Mouse (Mus musculus): ENCODE data around the gene Olfm1.

Olfm1 gene

DNA sequence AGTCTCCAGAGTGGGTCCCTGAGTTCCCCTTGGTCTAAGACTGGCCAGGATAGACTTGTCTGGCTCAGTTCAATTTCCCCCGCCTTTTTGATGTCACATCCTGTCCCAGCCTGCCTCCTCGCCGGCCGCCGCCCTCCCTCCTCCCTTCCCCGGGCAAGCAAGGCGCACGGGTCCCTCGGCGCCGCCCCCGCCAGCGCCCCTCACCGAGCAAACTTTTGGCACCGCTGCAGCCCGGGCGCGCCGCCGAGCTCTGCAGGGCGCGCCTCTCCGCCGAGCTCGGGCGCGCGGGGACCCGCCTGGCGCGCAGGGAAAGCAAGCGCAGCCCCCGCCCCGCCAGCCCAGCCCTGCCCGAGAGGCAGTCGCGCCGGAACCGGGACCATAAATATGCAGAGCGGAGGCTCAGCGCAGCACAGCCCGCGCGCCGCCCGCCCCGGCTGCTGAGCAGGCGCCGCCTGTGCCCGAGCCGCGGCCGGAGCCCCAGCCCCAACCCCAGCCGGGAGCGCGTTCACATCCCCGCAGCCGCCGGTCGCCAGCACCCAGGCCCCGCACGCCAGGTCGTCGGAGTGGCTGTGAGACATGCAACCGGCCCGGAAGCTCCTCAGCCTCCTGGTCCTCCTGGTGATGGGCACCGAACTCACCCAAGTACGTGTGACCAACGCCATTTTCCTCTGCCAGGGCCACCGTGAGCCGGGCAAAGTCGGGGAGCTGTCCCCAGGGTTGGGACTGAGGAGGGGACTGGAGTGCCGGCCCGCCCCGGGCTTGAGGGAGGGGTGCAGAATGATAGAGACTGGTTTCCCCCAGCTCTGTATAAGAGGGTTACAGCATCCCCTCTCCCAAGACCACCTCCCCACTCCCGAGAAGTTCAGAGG, at the start of gene Olfm1:
Olfm1 (plus strand) TSS at position 172 of the 869 bp plus-strand sequence.
- Histone ChIP-seq H3K36me3 (ENCODE audit: control insufficient read depth, insufficient read depth, low read length, poor library complexity, severe bottlenecking) (no peaks in the 10 kb centered on the region), H3K27me3 (ENCODE audit: control insufficient read depth, insufficient read depth, low read length, poor library complexity, severe bottlenecking) (no peaks in the 10 kb centered on the region)
- DNase-seq (ENCODE audit: low read depth, low spot score), result no peak

DNA sequence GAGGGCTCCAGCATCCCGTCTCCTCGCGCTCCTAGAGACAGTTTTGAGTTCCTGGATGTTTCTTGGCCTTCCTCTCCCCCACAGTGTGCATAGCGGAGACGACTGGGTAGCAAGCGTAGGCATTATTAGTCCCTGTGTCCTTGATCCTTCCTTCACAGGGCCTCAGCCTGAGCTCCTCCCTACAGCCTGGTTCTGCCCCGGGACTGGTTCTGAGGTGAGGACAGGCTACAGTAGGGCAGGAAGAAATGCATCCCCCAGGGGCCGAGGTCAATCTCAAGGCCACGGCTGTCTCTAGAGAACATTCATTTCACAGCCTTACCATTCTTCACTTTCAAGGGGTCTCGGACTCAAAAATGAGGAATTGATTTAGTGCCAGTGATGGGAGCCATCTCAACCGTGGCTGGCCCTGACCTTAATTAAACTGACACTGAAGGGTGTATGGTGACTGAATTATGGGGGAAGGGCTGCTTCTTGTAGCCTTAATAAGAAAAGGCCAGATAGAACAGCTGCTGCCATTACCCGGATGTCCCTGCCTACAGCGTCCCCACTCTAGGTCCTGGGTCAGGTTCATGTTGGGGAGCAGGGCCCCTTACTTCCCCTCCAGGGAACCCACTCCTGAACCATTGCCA, 49.3 kb upstream of the Olfm1 start:
- DNase-seq (ENCODE audit: low read depth, low spot score), result no peak
- H3K36me3 ChIP-seq (ENCODE audit: control insufficient read depth, insufficient read depth, low read length, poor library complexity, severe bottlenecking), result no peaks in the 10 kb centered on the region
- H3K27me3 ChIP-seq (ENCODE audit: control insufficient read depth, insufficient read depth, low read length, poor library complexity, severe bottlenecking), result no peaks in the 10 kb centered on the region

DNA sequence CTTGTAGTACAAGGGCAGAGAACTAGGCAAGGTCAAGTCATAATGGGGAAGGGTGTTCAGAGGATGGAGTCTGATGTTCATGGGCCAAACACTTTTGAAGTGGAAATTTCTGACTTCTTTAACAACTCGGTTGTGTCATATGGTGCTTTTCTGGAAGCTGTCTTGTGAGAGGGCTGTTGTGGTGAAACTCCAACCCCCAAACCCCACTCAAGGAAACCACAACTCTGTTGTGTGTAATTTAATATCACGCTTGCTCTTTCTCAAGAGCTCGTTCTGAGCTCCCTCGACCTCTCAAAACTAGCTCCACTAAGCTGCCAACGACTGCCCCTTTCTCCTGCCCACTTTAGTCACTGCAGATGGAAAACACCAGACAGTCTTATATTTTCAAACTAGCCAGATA, 47.1 kb upstream of the Olfm1 start:
- Histone ChIP-seq H3K27me3 (ENCODE audit: control insufficient read depth, insufficient read depth, low read length, poor library complexity, severe bottlenecking) (no peaks in the 10 kb centered on the region), H3K36me3 (ENCODE audit: control insufficient read depth, insufficient read depth, low read length, poor library complexity, severe bottlenecking) (no peaks in the 10 kb centered on the region)
- no peak for DNase-seq (ENCODE audit: low read depth, low spot score)

DNA sequence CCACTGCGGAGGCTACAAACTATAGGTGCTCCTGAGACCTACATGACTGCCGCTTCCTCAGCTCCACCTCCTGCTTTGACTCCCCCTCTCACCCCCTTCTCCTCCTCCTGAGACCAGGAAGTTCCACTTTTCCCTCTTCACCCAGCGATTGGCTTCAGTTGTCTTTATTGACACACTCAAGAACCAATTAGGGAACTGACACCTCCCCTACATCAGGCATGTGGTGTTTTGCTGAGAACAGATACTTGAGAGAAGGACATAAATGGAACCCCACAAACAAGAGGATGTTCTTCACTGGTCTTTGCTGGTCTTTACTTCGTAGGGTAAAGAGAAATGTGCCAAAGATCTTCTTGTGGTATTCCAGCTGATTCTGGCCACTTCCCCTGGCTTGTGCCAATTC, 46.6 kb upstream of the Olfm1 start:
- no peak for DNase-seq (ENCODE audit: low read depth, low spot score)
- H3K27me3 ChIP-seq (ENCODE audit: control insufficient read depth, insufficient read depth, low read length, poor library complexity, severe bottlenecking), result no peaks in the 10 kb centered on the region
- H3K36me3 ChIP-seq (ENCODE audit: control insufficient read depth, insufficient read depth, low read length, poor library complexity, severe bottlenecking), result no peaks in the 10 kb centered on the region

DNA sequence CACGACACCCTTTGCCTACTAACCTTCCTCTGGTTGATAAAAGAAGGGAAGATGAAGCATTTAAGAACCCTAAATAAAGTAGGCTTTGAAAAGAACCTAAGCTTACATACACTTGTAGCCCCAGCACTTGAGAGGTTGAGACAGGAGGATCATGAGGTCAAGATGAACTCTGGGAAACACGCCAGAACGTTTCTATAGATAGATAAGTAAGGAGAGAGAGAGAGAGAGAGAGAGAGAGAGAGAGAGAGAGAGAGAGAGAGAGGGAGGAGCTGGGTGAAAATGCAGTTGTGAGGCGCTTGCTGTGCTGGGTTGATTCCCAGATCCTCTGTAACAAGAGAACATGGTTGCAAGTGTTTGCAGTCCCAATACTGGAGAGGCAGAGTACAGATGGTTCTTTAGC, 46.1 kb upstream of the Olfm1 start:
- H3K36me3 ChIP-seq (ENCODE audit: control insufficient read depth, insufficient read depth, low read length, poor library complexity, severe bottlenecking), result no peaks in the 10 kb centered on the region
- DNase-seq (ENCODE audit: low read depth, low spot score), result no peak
- no peaks in the 10 kb centered on the region for H3K27me3 ChIP-seq (ENCODE audit: control insufficient read depth, insufficient read depth, low read length, poor library complexity, severe bottlenecking)

DNA sequence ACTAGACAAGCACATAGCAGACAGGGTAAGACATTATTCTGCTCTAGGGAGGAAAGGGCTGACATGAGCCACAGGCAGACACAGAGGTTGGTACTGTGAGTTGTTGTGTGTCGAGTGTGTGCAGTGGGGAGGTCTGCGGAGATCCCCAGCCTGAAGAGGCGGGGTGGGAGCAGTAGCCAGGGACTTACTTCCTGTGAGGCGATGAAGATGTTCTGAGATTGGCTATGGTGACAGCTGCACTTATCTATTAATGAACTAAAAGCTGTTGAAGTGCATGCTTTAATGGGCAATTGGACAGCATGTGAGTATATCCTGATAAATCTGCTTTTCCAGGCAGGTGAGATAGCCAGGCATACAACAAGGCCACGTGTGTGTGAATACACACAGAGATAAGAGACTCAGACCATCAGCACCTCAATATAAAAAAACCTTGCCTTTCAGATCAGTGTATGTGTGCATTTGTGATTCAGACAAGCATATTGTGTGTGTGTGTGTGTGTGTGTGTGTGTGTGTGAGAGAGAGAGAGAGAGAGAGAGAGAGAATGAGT, 45.5 kb upstream of the Olfm1 start:
- Histone ChIP-seq H3K27me3 (ENCODE audit: control insufficient read depth, insufficient read depth, low read length, poor library complexity, severe bottlenecking) (no peaks in the 10 kb centered on the region), H3K36me3 (ENCODE audit: control insufficient read depth, insufficient read depth, low read length, poor library complexity, severe bottlenecking) (no peaks in the 10 kb centered on the region)
- no peak for DNase-seq (ENCODE audit: low read depth, low spot score)

DNA sequence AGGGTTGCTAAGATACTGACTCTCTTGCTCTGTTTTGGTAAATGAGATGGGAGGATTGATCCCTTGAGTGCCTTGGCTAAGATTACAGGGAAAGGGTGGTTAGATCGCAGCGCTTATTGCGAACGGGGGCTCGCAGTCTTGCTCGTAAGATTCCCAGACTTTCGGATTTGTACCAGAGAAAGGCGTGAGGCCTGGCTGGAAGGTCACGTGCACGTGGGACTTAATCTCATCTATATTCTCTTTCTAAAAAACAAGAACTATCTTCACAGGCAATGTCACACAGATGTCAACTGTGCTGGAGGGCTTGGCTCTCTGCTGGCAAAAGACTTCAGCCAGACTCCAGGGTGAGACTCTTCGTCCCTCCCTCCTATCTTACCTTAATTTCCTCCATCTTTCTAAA, 43.1 kb upstream of the Olfm1 start:
- no peaks in the 10 kb centered on the region for H3K36me3 ChIP-seq (ENCODE audit: control insufficient read depth, insufficient read depth, low read length, poor library complexity, severe bottlenecking)
- no peaks in the 10 kb centered on the region for H3K27me3 ChIP-seq (ENCODE audit: control insufficient read depth, insufficient read depth, low read length, poor library complexity, severe bottlenecking)
- DNase-seq (ENCODE audit: low read depth, low spot score), result no peak

DNA sequence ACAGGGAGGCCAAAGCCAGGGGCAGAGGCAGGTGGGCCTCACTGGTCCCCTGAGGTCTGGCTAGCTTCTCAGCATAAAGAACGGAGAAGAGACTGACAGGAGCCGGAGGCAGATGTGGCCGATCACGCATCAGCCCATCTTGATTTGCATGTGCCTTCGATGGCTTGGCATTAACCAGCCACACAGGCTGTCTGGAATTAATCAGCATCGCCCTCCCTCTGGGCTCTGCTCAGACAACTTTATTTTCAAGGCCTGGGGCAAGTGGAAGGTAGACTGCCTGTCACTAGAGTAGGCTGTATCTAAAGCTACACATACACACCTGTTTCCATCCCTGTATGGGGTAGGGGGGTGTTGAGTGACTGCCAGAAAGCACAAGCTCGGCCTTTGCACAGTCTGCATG, 32.2 kb upstream of the Olfm1 start:
- H3K36me3 ChIP-seq (ENCODE audit: control insufficient read depth, insufficient read depth, low read length, poor library complexity, severe bottlenecking), result no peaks in the 10 kb centered on the region
- no peak for DNase-seq (ENCODE audit: low read depth, low spot score)
- no peaks in the 10 kb centered on the region for H3K27me3 ChIP-seq (ENCODE audit: control insufficient read depth, insufficient read depth, low read length, poor library complexity, severe bottlenecking)

DNA sequence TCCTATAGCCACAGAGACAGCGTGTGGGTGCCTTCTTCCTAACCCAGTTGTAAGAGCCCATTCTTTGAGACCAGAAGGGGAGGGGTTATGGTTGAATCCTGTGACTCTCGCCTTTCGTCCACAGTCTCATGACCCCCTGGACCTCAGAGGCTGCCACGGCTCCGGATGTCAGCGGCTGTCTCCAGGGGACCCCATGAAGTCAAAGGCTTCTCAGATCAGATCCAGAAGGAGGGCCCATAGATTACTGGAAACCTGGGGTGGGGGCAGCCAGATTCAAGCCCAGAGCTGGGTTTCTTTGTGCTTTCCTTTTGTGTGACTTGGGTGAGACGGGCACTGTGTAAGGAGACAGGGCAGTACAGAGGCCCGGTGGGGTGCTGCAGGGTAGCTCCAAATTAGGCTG, 27.2 kb upstream of the Olfm1 start:
- H3K27me3 ChIP-seq (ENCODE audit: control insufficient read depth, insufficient read depth, low read length, poor library complexity, severe bottlenecking), result no peaks in the 10 kb centered on the region
- H3K36me3 ChIP-seq (ENCODE audit: control insufficient read depth, insufficient read depth, low read length, poor library complexity, severe bottlenecking), result no peaks in the 10 kb centered on the region
- no peak for DNase-seq (ENCODE audit: low read depth, low spot score)

DNA sequence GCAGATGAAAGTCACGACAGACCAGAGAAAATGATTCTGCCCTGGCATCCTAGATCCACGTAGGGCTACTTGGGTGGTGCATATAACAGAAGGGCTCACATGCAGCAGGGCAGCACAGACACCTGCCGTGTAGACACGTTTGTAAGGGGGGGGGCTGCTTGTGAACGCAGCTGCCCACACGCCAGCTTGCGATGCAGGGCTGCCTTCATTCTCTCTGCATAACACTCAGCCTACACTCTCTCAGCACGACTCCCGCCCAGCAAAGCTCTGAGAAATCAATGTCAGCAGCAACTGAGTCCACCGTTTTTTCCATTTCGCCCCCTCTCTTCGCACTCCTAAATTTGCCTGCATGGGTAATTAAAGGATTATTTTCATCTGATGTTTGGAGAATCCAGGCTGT, 23.5 kb upstream of the Olfm1 start:
- no peaks in the 10 kb centered on the region for H3K27me3 ChIP-seq (ENCODE audit: control insufficient read depth, insufficient read depth, low read length, poor library complexity, severe bottlenecking)
- DNase-seq (ENCODE audit: low read depth, low spot score), result no peak
- H3K36me3 ChIP-seq (ENCODE audit: control insufficient read depth, insufficient read depth, low read length, poor library complexity, severe bottlenecking), result no peaks in the 10 kb centered on the region

DNA sequence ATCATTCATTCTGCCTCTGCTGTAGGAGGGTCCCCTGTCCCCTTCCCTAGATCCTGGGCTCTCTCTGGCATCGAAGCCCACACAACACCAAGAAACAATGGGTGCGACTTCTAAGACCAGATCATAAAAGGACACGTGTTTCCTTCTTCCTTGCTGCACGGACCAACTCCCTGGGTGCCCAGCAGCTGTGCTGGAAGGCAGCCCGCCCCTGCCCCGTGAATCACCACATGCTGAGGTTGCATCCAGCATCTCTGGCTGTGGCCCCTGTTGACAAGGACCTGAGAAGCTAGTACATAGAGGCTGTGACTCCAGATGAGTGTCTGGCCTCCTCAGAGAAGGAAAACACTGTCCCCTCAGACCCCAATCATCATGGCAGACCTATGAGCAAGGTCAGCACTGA, 20.8 kb upstream of the Olfm1 start:
- Histone ChIP-seq H3K36me3 (ENCODE audit: control insufficient read depth, insufficient read depth, low read length, poor library complexity, severe bottlenecking) (no peaks in the 10 kb centered on the region), H3K27me3 (ENCODE audit: control insufficient read depth, insufficient read depth, low read length, poor library complexity, severe bottlenecking) (no peaks in the 10 kb centered on the region)
- no peak for DNase-seq (ENCODE audit: low read depth, low spot score)

DNA sequence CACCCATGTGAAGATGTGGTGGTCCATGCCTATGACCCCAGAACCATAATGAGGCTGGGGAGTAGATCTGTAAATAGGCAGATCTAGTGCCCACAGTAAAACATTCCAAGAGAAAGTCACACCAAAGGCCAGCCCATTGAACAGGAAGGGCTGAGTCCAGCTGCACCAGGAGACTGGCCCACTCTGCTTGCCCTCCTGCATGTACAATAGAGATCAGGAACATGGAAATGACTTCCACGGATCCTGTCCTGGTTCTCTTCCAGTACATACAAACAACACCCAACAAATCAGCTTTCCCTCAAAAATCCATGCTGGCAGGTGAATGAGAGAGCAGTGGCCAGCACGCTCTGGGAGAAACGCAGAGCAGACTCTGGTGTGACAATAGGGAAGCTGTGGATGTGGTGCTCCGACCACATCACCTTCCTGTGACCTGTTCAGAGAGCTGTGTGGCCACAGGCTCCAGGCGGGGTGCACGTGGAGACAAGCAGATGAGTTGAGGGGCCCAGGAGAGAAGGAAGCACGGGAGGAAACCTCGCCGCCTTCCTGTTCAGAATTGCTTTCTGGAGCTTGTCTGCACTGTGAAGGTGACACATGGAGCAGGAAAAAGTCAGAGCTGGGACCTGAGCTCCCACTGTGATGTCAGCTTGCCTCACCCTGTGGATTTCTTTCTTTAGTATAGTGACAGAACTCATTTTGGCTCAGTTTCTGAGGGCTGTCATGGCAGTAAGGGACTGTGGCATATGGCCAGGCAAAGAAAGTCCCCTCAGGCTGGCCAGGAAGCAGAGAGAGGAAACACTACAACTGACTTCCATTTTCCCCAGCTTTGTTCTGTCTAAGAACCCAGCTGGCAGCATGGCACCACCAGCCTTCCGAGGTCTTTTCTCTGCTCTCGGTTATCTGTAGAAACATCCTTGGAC, 19.3 kb upstream of the Olfm1 start:
- Histone ChIP-seq H3K36me3 (ENCODE audit: control insufficient read depth, insufficient read depth, low read length, poor library complexity, severe bottlenecking) (no peaks in the 10 kb centered on the region), H3K27me3 (ENCODE audit: control insufficient read depth, insufficient read depth, low read length, poor library complexity, severe bottlenecking) (no peaks in the 10 kb centered on the region)
- DNase-seq (ENCODE audit: low read depth, low spot score), result no peak

DNA sequence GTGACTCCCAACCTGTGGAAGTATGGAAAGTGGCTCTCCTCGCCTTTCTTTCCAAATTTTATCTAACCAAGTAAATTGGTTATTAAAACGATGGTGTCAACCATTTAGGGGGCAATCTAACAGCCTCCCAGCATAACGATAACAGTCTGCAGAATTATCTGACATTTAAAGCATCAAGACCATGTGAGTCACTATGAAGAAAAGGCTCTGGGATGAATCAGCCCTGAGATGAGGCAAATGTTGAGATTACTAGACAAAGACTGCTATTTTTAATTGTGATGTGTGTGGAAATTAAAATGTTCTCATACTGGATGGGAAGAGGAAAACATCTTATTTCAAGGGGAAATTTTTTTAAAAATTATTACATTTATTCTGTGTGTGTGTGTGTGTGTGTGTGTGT, 18.4 kb upstream of the Olfm1 start:
- no peaks in the 10 kb centered on the region for H3K36me3 ChIP-seq (ENCODE audit: control insufficient read depth, insufficient read depth, low read length, poor library complexity, severe bottlenecking)
- no peak for DNase-seq (ENCODE audit: low read depth, low spot score)
- no peaks in the 10 kb centered on the region for H3K27me3 ChIP-seq (ENCODE audit: control insufficient read depth, insufficient read depth, low read length, poor library complexity, severe bottlenecking)

DNA sequence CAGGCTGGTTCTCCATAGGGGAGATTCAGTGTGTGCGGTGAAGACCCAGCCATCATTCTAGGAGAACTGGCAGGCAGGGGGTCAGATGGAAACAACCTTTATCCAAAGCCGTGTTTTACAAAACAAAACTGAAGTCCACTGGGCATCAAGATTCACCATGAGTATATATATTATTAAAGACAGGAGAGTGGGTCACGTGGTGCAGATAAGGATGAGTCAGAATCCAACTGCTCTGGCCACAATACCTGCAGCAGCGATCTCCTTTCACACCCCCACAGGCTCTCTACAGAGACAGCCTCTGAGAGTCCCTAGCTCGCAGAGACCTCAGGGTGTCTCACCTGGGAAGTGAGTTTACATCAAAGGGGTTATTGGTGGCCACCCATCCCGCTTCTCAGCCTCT, 14.2 kb upstream of the Olfm1 start:
- Histone ChIP-seq H3K27me3 (ENCODE audit: control insufficient read depth, insufficient read depth, low read length, poor library complexity, severe bottlenecking) (no peaks in the 10 kb centered on the region), H3K36me3 (ENCODE audit: control insufficient read depth, insufficient read depth, low read length, poor library complexity, severe bottlenecking) (no peaks in the 10 kb centered on the region)
- DNase-seq (ENCODE audit: low read depth, low spot score), result no peak

DNA sequence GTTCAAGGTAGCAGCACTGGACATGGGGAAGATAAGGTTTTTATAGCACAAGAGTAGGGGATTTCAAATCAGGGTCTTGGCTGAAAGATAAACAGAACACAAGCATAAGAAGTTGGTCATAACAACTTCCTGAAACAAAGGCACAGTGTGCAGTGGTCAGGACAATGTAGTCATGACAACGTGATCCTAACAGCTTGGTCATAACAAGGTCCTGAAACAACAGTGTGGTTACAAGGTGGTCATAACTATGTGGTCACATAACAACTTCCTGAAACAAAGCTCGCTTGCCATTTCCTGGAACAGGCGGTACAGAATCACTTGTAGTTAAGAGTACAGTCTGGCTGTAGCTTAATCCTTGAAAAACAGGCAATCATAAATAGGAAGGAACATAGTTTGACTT, 12.7 kb upstream of the Olfm1 start:
- peak; percentile 10 for DNase-seq (ENCODE audit: low read depth, low spot score)
- no peaks in the 10 kb centered on the region for H3K36me3 ChIP-seq (ENCODE audit: control insufficient read depth, insufficient read depth, low read length, poor library complexity, severe bottlenecking)
- H3K27me3 ChIP-seq (ENCODE audit: control insufficient read depth, insufficient read depth, low read length, poor library complexity, severe bottlenecking), result no peaks in the 10 kb centered on the region
